Mouse (Mus musculus): ENCODE measurements around the gene Scgb2b20.
"Not testable (repeated sequence)": the region's sequence is repeated elsewhere in the genome, so short reads cannot be mapped to it uniquely, and the experiment has no call there.

Scgb2b20 gene

GRCm38 (mm10) chr7:33366222-33366621 is at the start of gene Scgb2b20:
Scgb2b20 (minus strand) TSS chr7:33366322.
- DNase-seq, result not testable (repeated sequence)

- not testable (repeated sequence) for DNase-seq
Measured at GRCm38 (mm10) chr7:33409681-33410080, 43.6 kb upstream of the Scgb2b20 start.

DNA sequence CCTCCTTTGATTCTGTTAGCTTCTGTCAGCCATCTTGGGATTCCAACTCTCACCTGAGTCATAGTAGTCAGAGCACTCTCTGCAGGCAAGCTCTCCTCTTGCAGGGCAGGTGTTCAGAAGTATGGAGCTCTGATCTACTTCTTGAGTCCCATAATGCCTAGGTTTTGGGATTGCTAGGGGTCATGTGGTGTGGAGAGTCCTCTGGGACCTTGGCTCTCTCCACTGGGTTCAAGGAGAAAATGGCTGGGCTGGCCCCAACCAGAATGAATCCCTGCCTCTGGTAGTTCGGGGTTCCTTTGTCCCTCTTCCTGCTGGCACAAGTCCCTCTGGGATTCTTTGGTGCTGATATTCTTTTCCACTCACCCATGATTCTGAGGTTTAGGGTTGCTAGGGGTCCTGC is 35.5 kb upstream of the Scgb2b20 start:
- DNase-seq, result no peak

- DNase-seq, result not testable (repeated sequence)
Measured at GRCm38 (mm10) chr7:33399749-33400148, 33.6 kb upstream of the Scgb2b20 start.

DNA sequence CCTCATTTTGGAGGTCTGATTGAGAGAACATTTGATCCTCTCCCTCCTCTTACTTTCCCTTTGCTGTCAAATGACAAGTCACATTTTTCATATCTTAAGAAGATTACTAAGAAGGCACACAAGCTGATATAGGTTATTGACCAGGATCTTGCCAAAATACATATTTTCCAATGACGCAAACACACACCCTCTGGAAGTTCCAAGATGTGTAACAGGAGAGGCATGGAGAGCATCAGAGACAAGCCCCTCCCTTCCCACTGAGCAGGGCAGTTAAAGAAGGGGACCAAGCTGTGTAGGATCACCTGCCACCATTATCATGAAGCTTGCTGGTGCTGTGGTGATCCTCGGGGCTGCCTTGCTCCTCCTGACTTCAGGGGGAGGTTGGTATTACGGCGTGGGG is 6.8 kb upstream of the Scgb2b20 start, which contains the start of gene Scgb1b20:
Gene Scgb1b20 (plus strand): TSS at position 301 of the 400 bp plus-strand sequence.
- not testable (repeated sequence) for DNase-seq
